Mouse (Mus musculus) small intestine, adult 2 months (tissue): ENCODE results near the gene Trim31. TPM values are rescaled to one million over a fixed set of nuclear protein-coding genes. Genes with fewer than 3 reads are reported as not detected.

Source experiments
- H3K27ac ChIP-seq: fragments of 200-500 bp; 2 replicates; pipeline ENCODE4 v1.5.1; 2012; ENCODE audit warnings: low read depth, low read length, control low read depth, inconsistent platforms; ENCODE audit not compliant: insufficient read depth
- H3K27me3 ChIP-seq: fragments of 200-500 bp; 2 replicates; pipeline ENCODE4 v1.6.1; 2012; ENCODE audit warnings: mild to moderate bottlenecking, moderate library complexity, low read length, inconsistent platforms; ENCODE audit not compliant: control insufficient read depth, insufficient read depth
- H3K36me3 ChIP-seq: fragments of 200-500 bp; 2 replicates; pipeline ENCODE4 v1.6.1; 2012; ENCODE audit warnings: mild to moderate bottlenecking, low read length, control low read depth, inconsistent platforms; ENCODE audit not compliant: control insufficient read depth, insufficient read depth
- H3K4me1 ChIP-seq: fragments of 200-500 bp; 2 replicates; pipeline ENCODE4 v1.6.1; 2012; ENCODE audit warnings: low read length, inconsistent platforms, mixed read lengths; ENCODE audit not compliant: control insufficient read depth, insufficient read depth, insufficient read length
- H3K4me3 ChIP-seq: fragments of 200-500 bp; 2 replicates; pipeline ENCODE4 v1.5.1; 2012; ENCODE audit warnings: low read depth, mild to moderate bottlenecking, control low read depth, inconsistent platforms, low read length, moderate library complexity
- CTCF ChIP-seq: fragments of 200-500 bp; IDR thresholded peaks from 2 replicates; pipeline ENCODE4 v1.5.1; 2012; ENCODE audit warnings: low read depth, mild to moderate bottlenecking, control low read depth, inconsistent platforms, low read length, moderate library complexity, mixed read lengths; ENCODE audit not compliant: insufficient replicate concordance, insufficient read length; ENCODE audit errors: extremely low read depth
- POLR2A ChIP-seq: fragments of 200-500 bp; IDR thresholded peaks from 2 replicates; pipeline ENCODE4 v1.6.1; 2012; ENCODE audit warnings: low read depth, mild to moderate bottlenecking, control low read depth, inconsistent platforms, low read length, moderate library complexity
- WGBS: fragments of 180-500 bp; shearing (Covaris S2); methylation state at CpG from one replicate; pipeline ENCODE4 v1.1.7; 2018; 5-methylcytosine and 5-hydroxymethylcytosine counted together
- polyA plus RNA-seq: library from polyadenylated mRNA; depleted of rRNA; stranded (reverse); fragments of >200 nt; gene quantifications from 2 replicates; pipeline ENCODE4 v1.2.3, GENCODE M21; 2012

Gene Trim31
- polyA plus RNA-seq, 1 experiment, result 57.0 TPM

- no peaks in the 10 kb centered on the region for H3K4me1 ChIP-seq
- H3K36me3 ChIP-seq, result no peaks in the 10 kb centered on the region
- WGBS, result 38% methylated on average over 10 of the region's 10 CpGs
- H3K27me3 ChIP-seq, result 0 out of 2 replicates have a peak, but pooled peaks cover 3% of the 10 kb centered on the region
- no peak overlapping the region for H3K27ac ChIP-seq
- no peak overlapping the region for H3K4me3 ChIP-seq
- no peak for TF ChIP-seq POLR2A
- no peak for TF ChIP-seq CTCF
Observed at GRCm38 (mm10) chr17:36927496-36928120, 29.7 kb downstream of the Trim31 start.

- H3K4me3 ChIP-seq, result no peak overlapping the region
- 70% methylated on average over 12 of the region's 12 CpGs for WGBS
- H3K27me3 ChIP-seq, result 0 out of 2 replicates have a peak, but pooled peaks cover 3% of the 10 kb centered on the region
- H3K36me3 ChIP-seq, result no peaks in the 10 kb centered on the region
- H3K4me1 ChIP-seq, result no peaks in the 10 kb centered on the region
- no peak overlapping the region for H3K27ac ChIP-seq
- no peak for TF ChIP-seq CTCF
- no peak for TF ChIP-seq POLR2A
Observed at GRCm38 (mm10) chr17:36929236-36929932, 31.5 kb downstream of the Trim31 start.

- Histone ChIP-seq H3K36me3 (no peaks in the 10 kb centered on the region), H3K27me3 (0 out of 2 replicates have a peak, but pooled peaks cover 3% of the 10 kb centered on the region), H3K27ac (no peak overlapping the region), H3K4me1 (no peaks in the 10 kb centered on the region), H3K4me3 (no peak overlapping the region)
- TF ChIP-seq POLR2A (no peak), CTCF (no peak)
- 65% methylated on average over 6 of the region's 6 CpGs for WGBS
Observed at GRCm38 (mm10) chr17:36930233-36930632, 32.3 kb downstream of the Trim31 start.

GRCm38 (mm10) chr17:36931130-36931529 lies 33.2 kb downstream of the Trim31 start:
- 72% methylated on average over 4 of the region's 4 CpGs for WGBS
- TF ChIP-seq CTCF, result no peak
- TF ChIP-seq POLR2A, result no peak
- Histone ChIP-seq H3K36me3 (no peaks in the 10 kb centered on the region), H3K27me3 (0 out of 2 replicates have a peak, but pooled peaks cover 3% of the 10 kb centered on the region), H3K4me3 (no peak overlapping the region), H3K4me1 (no peaks in the 10 kb centered on the region), H3K27ac (no peak overlapping the region)

- no peak overlapping the region for H3K4me3 ChIP-seq
- H3K36me3 ChIP-seq, result no peaks in the 10 kb centered on the region
- no peaks in the 10 kb centered on the region for H3K4me1 ChIP-seq
- WGBS, result 59% methylated on average over 2 of the region's 2 CpGs
- TF ChIP-seq CTCF, result no peak
- 0 out of 2 replicates have a peak, but pooled peaks cover 3% of the 10 kb centered on the region for H3K27me3 ChIP-seq
- H3K27ac ChIP-seq, result no peak overlapping the region
Observed at GRCm38 (mm10) chr17:36931806-36932205, 33.9 kb downstream of the Trim31 start.

- Histone ChIP-seq H3K4me3 (no peak overlapping the region), H3K4me1 (peaks cover 9% of the 10 kb centered on the region), H3K36me3 (no peaks in the 10 kb centered on the region), H3K27me3 (peaks cover 4% of the 10 kb centered on the region), H3K27ac (no peak overlapping the region)
- 29% methylated on average over 2 of the region's 2 CpGs for WGBS
- TF ChIP-seq POLR2A (no peak), CTCF (no peak)
Observed at GRCm38 (mm10) chr17:36938056-36938455, 40.1 kb downstream of the Trim31 start.

- Histone ChIP-seq H3K36me3 (no peaks in the 10 kb centered on the region), H3K4me1 (peaks cover 18% of the 10 kb centered on the region), H3K4me3 (peak overlapping the region; percentile 58), H3K27me3 (peaks cover 12% of the 10 kb centered on the region), H3K27ac (no peak overlapping the region)
- WGBS, result 10% methylated on average over 10 of the region's 10 CpGs
- TF ChIP-seq CTCF, result no peak
Observed at GRCm38 (mm10) chr17:36942391-36942790, 44.5 kb downstream of the Trim31 start.
